Mouse (Mus musculus): ENCODE data around the gene Ms4a12. TPM values are rescaled to one million over a fixed set of nuclear protein-coding genes. Genes with fewer than 3 reads are reported as not detected.

Gene Ms4a12
- polyA plus RNA-seq, 1 experiment from 2014 or later: not detected

Other genes starting within 250 kb of the Ms4a12 start
- not detected in 2 replicates for gene Ms4a15, start 239.2 kb downstream of the Ms4a12 start, polyA plus RNA-seq (2015; fragmentation: Nextera tagmentation; extraction: Ambion mirVana)
- gene Ms4a18, start 214.4 kb downstream of the Ms4a12 start, polyA plus RNA-seq (2015; fragmentation: Nextera tagmentation; extraction: Ambion mirVana): not detected in 2 replicates
- not detected in 2 replicates for gene Ms4a8a, start 151.3 kb downstream of the Ms4a12 start, polyA plus RNA-seq (2015; fragmentation: Nextera tagmentation; extraction: Ambion mirVana)
- not detected in 2 replicates for gene 1700017D01Rik, start 101.6 kb downstream of the Ms4a12 start, polyA plus RNA-seq (2015; fragmentation: Nextera tagmentation; extraction: Ambion mirVana)
- gene 1700025F22Rik, start 67.1 kb downstream of the Ms4a12 start, polyA plus RNA-seq (2015; fragmentation: Nextera tagmentation; extraction: Ambion mirVana): not detected in 2 replicates
- not detected in 2 replicates for gene Ms4a13, start 35.7 kb downstream of the Ms4a12 start, polyA plus RNA-seq (2015; fragmentation: Nextera tagmentation; extraction: Ambion mirVana)
- not detected in 2 replicates for gene Ms4a1, start 33.8 kb upstream of the Ms4a12 start, polyA plus RNA-seq (2015; fragmentation: Nextera tagmentation; extraction: Ambion mirVana)
- not detected in 2 replicates for gene Ms4a5, start 51.4 kb upstream of the Ms4a12 start, polyA plus RNA-seq (2015; fragmentation: Nextera tagmentation; extraction: Ambion mirVana)
- 0.07 and 0.09 TPM in 2 replicates for gene Ms4a14, start 82.0 kb upstream of the Ms4a12 start, polyA plus RNA-seq (2015; fragmentation: Nextera tagmentation; extraction: Ambion mirVana)
- gene Ms4a7, start 103.7 kb upstream of the Ms4a12 start, polyA plus RNA-seq (2015; fragmentation: Nextera tagmentation; extraction: Ambion mirVana): 3.3 and 4.1 TPM in 2 replicates
- gene Ms4a4a, start 143.1 kb upstream of the Ms4a12 start, polyA plus RNA-seq (2015; fragmentation: Nextera tagmentation; extraction: Ambion mirVana): 5.0 and 5.6 TPM in 2 replicates
- 0.41 and 1.4 TPM in 2 replicates for gene Ms4a4c, start 172.3 kb upstream of the Ms4a12 start, polyA plus RNA-seq (2015; fragmentation: Nextera tagmentation; extraction: Ambion mirVana)
- 0.17 and 0.30 TPM in 2 replicates for gene Ms4a4b, start 211.1 kb upstream of the Ms4a12 start, polyA plus RNA-seq (2015; fragmentation: Nextera tagmentation; extraction: Ambion mirVana)
- gene Ms4a6c, start 236.9 kb upstream of the Ms4a12 start, polyA plus RNA-seq (2015; fragmentation: Nextera tagmentation; extraction: Ambion mirVana): 4.6 and 5.3 TPM in 2 replicates